Mouse (Mus musculus): Measurements from ENCODE around the gene Ripk1. TPM values are rescaled to one million over a fixed set of nuclear protein-coding genes. Genes with fewer than 3 reads are reported as not detected.

Gene Ripk1
- total RNA-seq (2023): 73.5 TPM

GRCm38 (mm10) chr13:34002058-34003006 is at the start of gene Ripk1, which contains the start of gene Serpinb6a:
Ripk1 (plus strand) TSS chr13:34002363.
Serpinb6a (minus strand) TSS chr13:34002794.

GRCm38 (mm10) chr13:33964206-33965046 is 37.7 kb upstream of the Ripk1 start, which contains the start of gene Nqo2:
Nqo2 (plus strand) TSS chr13:33964687.

GRCm38 (mm10) chr13:34037172-34038055 is 35.3 kb downstream of the Ripk1 start, which contains the start of gene Bphl:
Bphl (plus strand) TSS chr13:34037597.

GRCm38 (mm10) chr13:34077492-34078271 is 75.5 kb downstream of the Ripk1 start, which contains the start of gene Tubb2a:
Tubb2a (minus strand) TSS chr13:34078007.

Other genes starting within 250 kb of the Ripk1 start
- gene Serpinb6e, start 159.0 kb upstream of the Ripk1 start, total RNA-seq (2023): not detected
- gene Serpinb6c, start 96.7 kb upstream of the Ripk1 start, total RNA-seq (2023): not detected
- 2.7 TPM for gene Nqo2, start 37.7 kb upstream of the Ripk1 start, total RNA-seq (2023)
- gene Serpinb6a, start 431 bp downstream of the Ripk1 start, total RNA-seq (2023): 18.4 TPM
- gene Bphl, start 35.2 kb downstream of the Ripk1 start, total RNA-seq (2023): 19.2 TPM
- gene Tubb2a, start 75.6 kb downstream of the Ripk1 start, total RNA-seq (2023): 39.3 TPM
- 4.6 TPM for gene Tubb2b, start 128.1 kb downstream of the Ripk1 start, total RNA-seq (2023)
- gene Psmg4, start 160.6 kb downstream of the Ripk1 start, total RNA-seq (2023): 36.5 TPM

All from CD4-positive naive resting alpha-beta T cell, adult 57 days (primary cell).